Mouse (Mus musculus): ENCODE data around the gene Cbx4. TPM values are rescaled to one million over a fixed set of nuclear protein-coding genes. Genes with fewer than 3 reads are reported as not detected.

The Cbx4 gene
- polyA plus RNA-seq, 2 experiments = 11.4 to 24.3 TPM

DNA sequence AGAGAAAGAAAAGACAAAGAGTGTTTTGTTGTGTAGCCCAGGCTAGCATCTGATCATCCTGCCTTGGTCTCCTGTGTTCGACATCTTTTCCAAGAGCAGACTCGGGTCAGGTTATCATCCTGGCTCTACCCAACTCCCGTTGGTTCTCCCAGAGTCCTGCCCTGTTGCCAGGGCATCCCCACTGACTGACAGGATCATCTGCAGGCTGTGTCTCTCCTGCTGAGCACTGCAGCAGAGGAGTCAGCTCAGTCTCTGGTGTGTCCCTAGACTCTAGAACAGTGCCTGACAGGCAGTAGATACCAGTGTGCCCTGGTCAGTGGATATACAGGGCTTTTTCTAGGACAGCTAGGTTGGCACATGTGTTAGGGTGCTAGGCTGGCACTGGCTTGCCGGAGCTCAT, 12.2 kb upstream of the Cbx4 start:
- Histone ChIP-seq H3K4me3 (replicated peaks; ENCODE audit: low read length) (no peak overlapping the region), H3K4me2 (replicated peaks; ENCODE audit: low read depth, low read length, severe bottlenecking) (no peak overlapping the region), H3K9ac (ENCODE audit: low read depth, low read length, severe bottlenecking) (no peak overlapping the region), H3K27me3 (ENCODE audit: control insufficient read depth, insufficient read depth, low read length) (no peaks in the 10 kb centered on the region), H3K27ac (replicated peaks; ENCODE audit: low read depth, low read length) (no peak overlapping the region), H3K36me3 (ENCODE audit: control insufficient read depth, insufficient read depth, low read length) (no peaks in the 10 kb centered on the region), H3K9me3 (ENCODE audit: control insufficient read depth, low read length) (no peaks in the 10 kb centered on the region), H3K4me1 (ENCODE audit: control insufficient read depth, insufficient read depth, low read length) (no peaks in the 10 kb centered on the region)
- DNase-seq (ENCODE audit: low spot score) (no peak), ATAC-seq (ENCODE audit: low FRiP score, low read depth) (no peak)
- WGBS = 62% methylated on average over 4 of the region's 4 CpGs
- TF ChIP-seq POLR2A (IDR thresholded peaks at IDR 0.05; ENCODE audit: borderline replicate concordance, extremely low read depth, insufficient read depth, insufficient read length) = no peak

DNA sequence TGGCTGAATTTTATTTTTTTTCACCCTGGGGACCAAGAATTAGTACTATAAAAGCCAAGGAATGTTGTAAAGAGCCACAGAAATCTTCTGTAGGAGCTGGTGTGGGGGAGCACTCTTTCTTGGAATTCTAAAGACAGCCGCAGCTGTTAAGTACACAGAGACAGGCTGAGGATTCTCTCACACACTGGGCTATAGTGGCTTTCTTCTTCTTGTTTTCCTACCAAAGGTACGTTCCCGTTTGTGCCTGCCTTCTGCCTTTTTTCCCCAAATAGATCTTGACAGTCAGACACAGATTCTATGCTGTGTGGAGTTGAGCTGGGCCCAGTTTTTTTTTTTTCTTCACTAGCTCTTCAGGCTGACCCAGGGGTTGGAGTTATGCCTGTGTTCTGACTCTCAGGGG, 9.4 kb upstream of the Cbx4 start:
- Histone ChIP-seq H3K4me3 (replicated peaks; ENCODE audit: low read length) (no peak overlapping the region), H3K9me3 (ENCODE audit: control insufficient read depth, low read length) (no peaks in the 10 kb centered on the region), H3K4me2 (replicated peaks; ENCODE audit: low read depth, low read length, severe bottlenecking) (no peak overlapping the region), H3K9ac (ENCODE audit: low read depth, low read length, severe bottlenecking) (no peak overlapping the region), H3K27ac (replicated peaks; ENCODE audit: low read depth, low read length) (no peak overlapping the region), H3K27me3 (ENCODE audit: control insufficient read depth, insufficient read depth, low read length) (no peaks in the 10 kb centered on the region), H3K36me3 (ENCODE audit: control insufficient read depth, insufficient read depth, low read length) (no peaks in the 10 kb centered on the region), H3K4me1 (ENCODE audit: control insufficient read depth, insufficient read depth, low read length) (peaks cover 6% of the 10 kb centered on the region)
- WGBS = 55% methylated on average over 3 of the region's 3 CpGs
- no peak for ATAC-seq (ENCODE audit: low FRiP score, low read depth)
- no peak for TF ChIP-seq POLR2A (IDR thresholded peaks at IDR 0.05; ENCODE audit: borderline replicate concordance, extremely low read depth, insufficient read depth, insufficient read length)
- no peak for DNase-seq (ENCODE audit: low spot score)

DNA sequence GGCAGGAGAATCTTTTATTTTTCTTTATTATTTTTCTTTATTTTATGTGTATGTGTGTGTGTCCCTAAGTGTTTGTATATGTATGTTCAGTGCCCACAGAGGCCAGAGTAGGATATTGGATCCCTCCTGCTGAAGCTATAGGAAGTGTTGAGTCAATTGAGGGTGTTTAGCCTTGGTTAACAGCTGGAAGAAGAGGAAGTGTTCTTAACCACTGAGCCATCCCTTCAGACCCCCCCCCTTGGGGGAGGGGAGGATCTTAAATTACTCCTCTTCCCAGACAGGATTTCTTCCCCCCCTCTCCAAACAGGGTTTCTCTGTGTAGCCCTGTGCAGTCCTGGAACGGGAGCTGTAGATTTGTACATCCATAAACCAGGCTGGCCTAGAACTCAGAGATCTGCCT, 7.3 kb upstream of the Cbx4 start:
- no peak for ATAC-seq (ENCODE audit: low FRiP score, low read depth)
- DNase-seq (ENCODE audit: low spot score) = no peak
- Histone ChIP-seq H3K27ac (replicated peaks; ENCODE audit: low read depth, low read length) (no peak overlapping the region), H3K4me3 (replicated peaks; ENCODE audit: low read length) (no peak overlapping the region), H3K9me3 (ENCODE audit: control insufficient read depth, low read length) (no peaks in the 10 kb centered on the region), H3K27me3 (ENCODE audit: control insufficient read depth, insufficient read depth, low read length) (peaks cover 20% of the 10 kb centered on the region), H3K4me1 (ENCODE audit: control insufficient read depth, insufficient read depth, low read length) (peaks cover 18% of the 10 kb centered on the region), H3K4me2 (replicated peaks; ENCODE audit: low read depth, low read length, severe bottlenecking) (no peak overlapping the region), H3K36me3 (ENCODE audit: control insufficient read depth, insufficient read depth, low read length) (no peaks in the 10 kb centered on the region), H3K9ac (ENCODE audit: low read depth, low read length, severe bottlenecking) (no peak overlapping the region)
- 59% methylated on average over 1 of the region's 1 CpGs for WGBS
- TF ChIP-seq POLR2A (IDR thresholded peaks at IDR 0.05; ENCODE audit: borderline replicate concordance, extremely low read depth, insufficient read depth, insufficient read length) = no peak

DNA sequence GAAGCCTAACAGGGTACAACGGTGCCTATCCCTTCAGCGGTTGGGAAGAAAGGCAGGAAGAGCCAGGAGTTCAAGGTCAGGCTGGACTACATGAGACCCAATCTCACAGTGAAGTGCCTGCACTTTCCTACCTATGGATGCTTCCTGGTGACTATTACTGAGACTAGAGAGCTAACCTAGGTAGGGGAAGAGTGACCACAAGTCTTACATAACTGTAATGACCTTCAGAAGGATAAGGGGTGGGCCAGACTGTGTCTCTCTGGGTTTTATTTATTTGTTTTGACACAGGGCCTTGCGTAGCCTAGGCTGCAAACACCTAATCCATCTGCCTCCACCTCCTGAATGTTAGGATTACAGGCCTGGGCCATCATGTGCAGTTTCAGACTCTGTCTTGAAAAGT, 6.3 kb upstream of the Cbx4 start:
- no peak overlapping the region for H3K9ac ChIP-seq (ENCODE audit: low read depth, low read length, severe bottlenecking)
- H3K27me3 ChIP-seq (ENCODE audit: control insufficient read depth, insufficient read depth, low read length) = peaks cover 30% of the 10 kb centered on the region
- ATAC-seq (ENCODE audit: low FRiP score, low read depth) (no peak), DNase-seq (ENCODE audit: low spot score) (no peak)
- H3K4me2 ChIP-seq (replicated peaks; ENCODE audit: low read depth, low read length, severe bottlenecking) = no peak overlapping the region
- H3K27ac ChIP-seq (replicated peaks; ENCODE audit: low read depth, low read length) = no peak overlapping the region
- peaks cover 25% of the 10 kb centered on the region for H3K4me1 ChIP-seq (ENCODE audit: control insufficient read depth, insufficient read depth, low read length)
- no peak for TF ChIP-seq POLR2A (IDR thresholded peaks at IDR 0.05; ENCODE audit: borderline replicate concordance, extremely low read depth, insufficient read depth, insufficient read length)
- 71% methylated on average over 3 of the region's 3 CpGs for WGBS
- no peak overlapping the region for H3K4me3 ChIP-seq (replicated peaks; ENCODE audit: low read length)
- no peaks in the 10 kb centered on the region for H3K36me3 ChIP-seq (ENCODE audit: control insufficient read depth, insufficient read depth, low read length)
- H3K9me3 ChIP-seq (ENCODE audit: control insufficient read depth, low read length) = no peaks in the 10 kb centered on the region

DNA sequence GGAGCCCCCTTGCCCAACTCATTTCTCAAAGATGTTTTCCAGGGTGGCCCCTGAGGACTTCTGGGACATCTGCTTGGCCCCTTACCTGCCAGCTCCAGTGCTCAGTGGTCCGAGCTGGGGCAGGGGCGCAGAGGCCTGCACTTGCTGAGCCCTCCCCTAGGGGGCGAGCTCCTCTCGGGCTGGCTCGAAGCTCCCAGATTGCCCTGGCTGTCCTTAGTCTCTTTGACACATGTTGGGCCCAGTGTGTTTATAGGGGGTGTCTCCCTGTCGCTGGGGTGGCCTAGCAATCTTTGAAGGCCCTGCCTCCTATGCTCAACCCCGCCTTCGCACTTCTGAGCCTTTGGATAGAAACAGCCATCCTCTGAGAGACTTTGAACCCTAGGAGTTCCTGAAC, 5.6 kb upstream of the Cbx4 start:
- peak overlapping the region; percentile 98 for H3K4me2 ChIP-seq (replicated peaks; ENCODE audit: low read depth, low read length, severe bottlenecking)
- H3K36me3 ChIP-seq (ENCODE audit: control insufficient read depth, insufficient read depth, low read length) = no peaks in the 10 kb centered on the region
- WGBS = 8% methylated on average over 8 of the region's 8 CpGs
- DNase-seq (ENCODE audit: low spot score) (peak; percentile 59), ATAC-seq (ENCODE audit: low FRiP score, low read depth) (peak; percentile 24)
- 0 out of 2 replicates have a peak overlapping the region, but pooled peaks have one; percentile 42 for H3K9ac ChIP-seq (ENCODE audit: low read depth, low read length, severe bottlenecking)
- H3K27me3 ChIP-seq (ENCODE audit: control insufficient read depth, insufficient read depth, low read length) = peaks cover 37% of the 10 kb centered on the region
- H3K4me1 ChIP-seq (ENCODE audit: control insufficient read depth, insufficient read depth, low read length) = peaks cover 31% of the 10 kb centered on the region
- no peak for TF ChIP-seq POLR2A (IDR thresholded peaks at IDR 0.05; ENCODE audit: borderline replicate concordance, extremely low read depth, insufficient read depth, insufficient read length)
- no peaks in the 10 kb centered on the region for H3K9me3 ChIP-seq (ENCODE audit: control insufficient read depth, low read length)
- no peak overlapping the region for H3K27ac ChIP-seq (replicated peaks; ENCODE audit: low read depth, low read length)
- peak overlapping the region; percentile 41 for H3K4me3 ChIP-seq (replicated peaks; ENCODE audit: low read length)
